Mouse (Mus musculus) limb, embryonic 15.5 days (tissue): Measurements from ENCODE around the gene Abcb1a. TPM values are rescaled to one million over a fixed set of nuclear protein-coding genes. Genes with fewer than 3 reads are reported as not detected.
"Not testable (repeated sequence)": the region's sequence is repeated elsewhere in the genome, so short reads cannot be mapped to it uniquely, and the experiment has no call there.

Source experiments
- ATAC-seq: fragments of 200-750 bp; cut with Nextera tagmentation; 2 replicates; pipeline ENCODE4 v1.8.0; 2017; ENCODE audit warnings: low read depth, moderate TSS enrichment; ENCODE audit not compliant: insufficient number of reproducible peaks, low FRiP score, low TSS enrichment
- H3K27ac ChIP-seq: fragments of 300-500 bp; sonication (generic); 2 replicates; pipeline ENCODE4 v1.5.1; 2015; ENCODE audit warnings: moderate library complexity, mild to moderate bottlenecking, inconsistent platforms
- H3K27me3 ChIP-seq: fragments of 300-500 bp; sonication (generic); 2 replicates; pipeline ENCODE4 v1.6.1; 2015; ENCODE audit warnings: inconsistent platforms
- H3K36me3 ChIP-seq: fragments of 300-500 bp; sonication (generic); 2 replicates; pipeline ENCODE4 v1.6.1; 2015; ENCODE audit warnings: inconsistent platforms
- H3K4me1 ChIP-seq: fragments of 300-500 bp; sonication (generic); 2 replicates; pipeline ENCODE4 v1.6.1; 2015; ENCODE audit warnings: inconsistent platforms
- H3K4me2 ChIP-seq: fragments of 300-500 bp; sonication (generic); 2 replicates; pipeline ENCODE4 v1.6.1; 2015; ENCODE audit warnings: mild to moderate bottlenecking, inconsistent platforms
- H3K4me3 ChIP-seq: fragments of 300-500 bp; sonication (generic); 2 replicates; pipeline ENCODE4 v1.5.1; 2015; ENCODE audit warnings: mild to moderate bottlenecking, inconsistent platforms
- H3K9ac ChIP-seq: fragments of 300-500 bp; sonication (generic); 2 replicates; pipeline ENCODE4 v1.6.1; 2015; ENCODE audit warnings: inconsistent platforms
- H3K9me3 ChIP-seq: fragments of 300-500 bp; sonication (generic); 2 replicates; pipeline ENCODE4 v1.6.1; 2016; ENCODE audit warnings: inconsistent platforms
- WGBS: fragments of 180-500 bp; shearing (Covaris S2); methylation state at CpG from one replicate; pipeline ENCODE4 v1.1.7; 2015; 5-methylcytosine and 5-hydroxymethylcytosine counted together
- polyA plus RNA-seq: library from polyadenylated mRNA; unstranded; fragments of >200 nt; fragmentation: Nextera tagmentation; extraction: Ambion mirVana; gene quantifications from 2 replicates; pipeline ENCODE4 v1.2.1, GENCODE M21; 2015

Gene Abcb1a
- polyA plus RNA-seq, 1 experiment from 2014 or later = 0.55 TPM

GRCm38 (mm10) chr5:8733307-8733706, 73.4 kb downstream of the Abcb1a start:
- not testable (repeated sequence) for H3K27ac ChIP-seq, H3K9ac ChIP-seq, ATAC-seq, H3K4me2 ChIP-seq, H3K4me3 ChIP-seq, H3K9me3 ChIP-seq, H3K4me1 ChIP-seq, H3K36me3 ChIP-seq, H3K27me3 ChIP-seq
- 61% methylated on average over 9 of the region's 10 CpGs for WGBS

- WGBS = 78% methylated on average over 4 of the region's 4 CpGs
- Histone ChIP-seq H3K27ac (no peak overlapping the region), H3K4me1 (no peaks in the 10 kb centered on the region), H3K4me3 (no peak overlapping the region), H3K4me2 (no peak overlapping the region), H3K9ac (no peak overlapping the region), H3K9me3 (no peaks in the 10 kb centered on the region), H3K36me3 (no peaks in the 10 kb centered on the region), H3K27me3 (no peaks in the 10 kb centered on the region)
- ATAC-seq = no peak
These were observed 76.5 kb downstream of the Abcb1a start for GRCm38 (mm10) chr5:8736389-8736788.

DNA sequence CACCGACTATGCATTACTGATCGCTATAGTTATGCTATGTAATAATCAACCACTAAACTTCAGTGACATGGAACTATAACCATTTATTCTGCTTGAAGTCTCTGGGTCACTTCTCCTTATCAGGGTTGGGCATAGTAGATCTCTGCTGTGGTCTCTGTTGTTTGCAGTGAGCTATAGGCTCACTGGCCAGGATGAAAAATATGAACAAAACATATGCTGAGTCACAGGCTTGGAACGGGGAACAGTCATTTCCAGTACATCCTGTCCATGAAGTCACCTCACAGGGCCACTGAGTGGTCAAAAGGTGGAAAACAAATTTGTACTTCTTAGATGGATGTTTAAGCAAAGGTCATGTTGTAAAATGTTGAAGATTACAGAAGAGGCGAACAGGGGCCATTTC, 77.2 kb downstream of the Abcb1a start:
- 89% methylated on average over 4 of the region's 4 CpGs for WGBS
- Histone ChIP-seq H3K9ac (no peak overlapping the region), H3K4me1 (no peaks in the 10 kb centered on the region), H3K9me3 (no peaks in the 10 kb centered on the region), H3K4me2 (no peak overlapping the region), H3K27me3 (no peaks in the 10 kb centered on the region), H3K4me3 (no peak overlapping the region), H3K27ac (no peak overlapping the region), H3K36me3 (no peaks in the 10 kb centered on the region)
- no peak for ATAC-seq

GRCm38 (mm10) chr5:8747244-8747643, 87.4 kb downstream of the Abcb1a start:
- H3K4me1 ChIP-seq, H3K27me3 ChIP-seq, H3K4me2 ChIP-seq, H3K4me3 ChIP-seq, H3K9me3 ChIP-seq, H3K27ac ChIP-seq, H3K36me3 ChIP-seq, ATAC-seq, H3K9ac ChIP-seq: not testable (repeated sequence)
- WGBS = 93% methylated on average over 13 of the region's 13 CpGs

- Histone ChIP-seq H3K9ac (no peak overlapping the region), H3K4me1 (no peaks in the 10 kb centered on the region), H3K4me3 (no peak overlapping the region), H3K27ac (no peak overlapping the region), H3K9me3 (no peaks in the 10 kb centered on the region), H3K4me2 (no peak overlapping the region), H3K27me3 (no peaks in the 10 kb centered on the region), H3K36me3 (no peaks in the 10 kb centered on the region)
- WGBS = 63% methylated on average over 3 of the region's 3 CpGs
- ATAC-seq = no peak
These were observed 113.0 kb downstream of the Abcb1a start for GRCm38 (mm10) chr5:8772866-8773265.

DNA sequence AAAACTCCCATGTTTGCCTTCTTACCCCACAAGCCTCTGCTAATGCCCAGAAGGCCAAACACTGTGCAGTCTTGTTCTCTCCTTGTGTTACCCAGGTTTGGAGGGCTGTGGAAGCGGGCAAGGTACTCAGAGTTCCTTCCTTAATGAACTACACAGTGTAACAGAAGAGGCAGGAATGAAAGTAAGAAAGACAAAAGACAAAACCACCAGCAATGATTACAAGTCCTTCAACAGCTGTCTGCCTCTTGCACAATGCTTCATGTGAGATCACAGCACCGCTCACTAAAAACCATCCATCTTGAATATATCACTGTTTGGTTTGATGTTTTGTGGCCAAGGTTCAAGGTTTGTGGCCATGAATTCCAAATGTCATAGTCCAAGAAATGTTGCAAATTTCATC, 118.4 kb downstream of the Abcb1a start:
- Histone ChIP-seq H3K4me2 (no peak overlapping the region), H3K9me3 (no peaks in the 10 kb centered on the region), H3K27ac (no peak overlapping the region), H3K4me1 (no peaks in the 10 kb centered on the region), H3K4me3 (no peak overlapping the region), H3K36me3 (no peaks in the 10 kb centered on the region), H3K27me3 (no peaks in the 10 kb centered on the region), H3K9ac (no peak overlapping the region)
- WGBS = 85% methylated on average over 2 of the region's 2 CpGs
- ATAC-seq = no peak

GRCm38 (mm10) chr5:8778751-8779150, 118.9 kb downstream of the Abcb1a start:
- no peak overlapping the region for H3K27ac ChIP-seq
- no peaks in the 10 kb centered on the region for H3K36me3 ChIP-seq
- H3K4me2 ChIP-seq = no peak overlapping the region
- no peaks in the 10 kb centered on the region for H3K4me1 ChIP-seq
- no peaks in the 10 kb centered on the region for H3K9me3 ChIP-seq
- no peak overlapping the region for H3K4me3 ChIP-seq
- WGBS = 78% methylated on average over 2 of the region's 2 CpGs
- ATAC-seq = no peak
- no peak overlapping the region for H3K9ac ChIP-seq
- no peaks in the 10 kb centered on the region for H3K27me3 ChIP-seq

DNA sequence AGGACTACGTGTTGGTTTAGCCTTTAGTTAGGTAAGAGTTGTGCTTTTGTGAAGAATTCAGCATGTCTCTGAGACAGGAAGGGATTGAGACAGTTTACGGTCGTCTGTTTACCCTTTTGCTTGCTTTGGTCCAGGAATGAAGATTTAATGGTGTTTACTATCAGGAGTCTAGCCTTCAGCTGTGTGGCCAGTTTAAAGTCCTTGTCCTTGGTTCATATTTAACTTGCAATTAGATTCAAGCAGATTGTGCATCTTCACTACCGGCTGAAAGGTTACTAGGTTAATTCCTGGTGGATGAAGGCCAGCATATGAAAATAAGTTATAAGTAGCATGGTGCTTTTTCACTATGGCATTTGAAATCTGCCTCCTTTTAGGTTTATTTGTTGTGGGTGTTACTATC, 132.4 kb downstream of the Abcb1a start:
- Histone ChIP-seq H3K9me3 (no peaks in the 10 kb centered on the region), H3K36me3 (no peaks in the 10 kb centered on the region), H3K27me3 (0 out of 2 replicates have a peak, but pooled peaks cover 5% of the 10 kb centered on the region), H3K4me1 (no peaks in the 10 kb centered on the region), H3K9ac (no peak overlapping the region), H3K4me3 (no peak overlapping the region), H3K27ac (no peak overlapping the region), H3K4me2 (no peak overlapping the region)
- WGBS = 66% methylated on average over 4 of the region's 4 CpGs
- no peak for ATAC-seq

Other genes with a start within 250 kb of the Abcb1a start
- gene Dbf4, start 237.4 kb upstream of the Abcb1a start, polyA plus RNA-seq = 27.2 and 30.2 TPM in 2 replicates
- gene Slc25a40, start 237.2 kb upstream of the Abcb1a start, polyA plus RNA-seq = 12.0 and 14.2 TPM in 2 replicates
- 2.6 and 3.0 TPM in 2 replicates for gene Rundc3b, start 37.1 kb upstream of the Abcb1a start, polyA plus RNA-seq
- gene Abcb1b, start 138.1 kb downstream of the Abcb1a start, polyA plus RNA-seq = 0.77 and 2.8 TPM in 2 replicates
- 0.32 and 0.44 TPM in 2 replicates for gene Abcb4, start 233.6 kb downstream of the Abcb1a start, polyA plus RNA-seq